Mouse (Mus musculus) forebrain, embryonic 11.5 days (tissue): ENCODE data around the gene Sec14l3. TPM values are rescaled to one million over a fixed set of nuclear protein-coding genes. Genes with fewer than 3 reads are reported as not detected.
"Not testable (repeated sequence)": the region's sequence is repeated elsewhere in the genome, so short reads cannot be mapped to it uniquely, and the experiment has no call there.

Experiments
- ATAC-seq: fragments of 200-750 bp; cut with Nextera tagmentation; replicated peaks from 2 replicates; pipeline ENCODE4 v1.8.0; 2017; ENCODE audit warnings: moderate TSS enrichment; ENCODE audit not compliant: low FRiP score
- DNase-seq: peaks from one replicate; pipeline ENCODE4 v3.0.0-alpha.2; 2017; ENCODE audit warnings: low spot score
- H3K27ac ChIP-seq: fragments of 300-500 bp; sonication (generic); 2 replicates; pipeline ENCODE4 v1.5.1; 2014; ENCODE audit warnings: low read depth, low read length
- H3K27me3 ChIP-seq: fragments of 300-500 bp; sonication (generic); 2 replicates; pipeline ENCODE4 v1.6.1; 2014; ENCODE audit warnings: mild to moderate bottlenecking, low read length, mixed read lengths; ENCODE audit not compliant: control insufficient read depth, insufficient read depth
- H3K36me3 ChIP-seq: fragments of 300-500 bp; sonication (generic); 2 replicates; pipeline ENCODE4 v1.6.1; 2014; ENCODE audit warnings: mild to moderate bottlenecking, low read length, moderate library complexity, mixed read lengths; ENCODE audit not compliant: control insufficient read depth, insufficient read depth
- H3K4me1 ChIP-seq: fragments of 300-500 bp; sonication (generic); replicated peaks from 2 replicates; pipeline ENCODE4 v1.6.1; 2014; ENCODE audit warnings: low read length, mixed read lengths; ENCODE audit not compliant: control insufficient read depth, insufficient read depth
- H3K4me2 ChIP-seq: fragments of 300-500 bp; sonication (generic); 2 replicates; pipeline ENCODE4 v1.6.1; 2014; ENCODE audit warnings: low read depth, mild to moderate bottlenecking, low read length, moderate library complexity, mixed read lengths; ENCODE audit not compliant: severe bottlenecking
- H3K4me3 ChIP-seq: fragments of 300-500 bp; sonication (generic); 2 replicates; pipeline ENCODE4 v1.5.1; 2014; ENCODE audit warnings: low read depth, low read length
- H3K9ac ChIP-seq: fragments of 300-500 bp; sonication (generic); 2 replicates; pipeline ENCODE4 v1.6.1; 2014; ENCODE audit warnings: low read length
- H3K9me3 ChIP-seq: fragments of 300-500 bp; sonication (generic); 2 replicates; pipeline ENCODE4 v1.6.1; 2016; ENCODE audit warnings: low read length, mixed read lengths; ENCODE audit not compliant: control insufficient read depth
- WGBS: fragments of 180-500 bp; shearing (Covaris S2); extraction: QIAGEN DNeasy Blood & Tissue Kit; methylation state at CpG from one replicate; pipeline ENCODE4 v1.1.7; 2014; 5-methylcytosine and 5-hydroxymethylcytosine counted together
- polyA plus RNA-seq: library from polyadenylated mRNA; unstranded; fragments of >200 nt; fragmentation: Nextera tagmentation; extraction: Ambion mirVana; gene quantifications from 2 replicates; pipeline ENCODE4 v1.2.1, GENCODE M21; 2014

Gene Sec14l3
- polyA plus RNA-seq, 1 experiment from 2014 or later, result 0.28 TPM

DNA sequence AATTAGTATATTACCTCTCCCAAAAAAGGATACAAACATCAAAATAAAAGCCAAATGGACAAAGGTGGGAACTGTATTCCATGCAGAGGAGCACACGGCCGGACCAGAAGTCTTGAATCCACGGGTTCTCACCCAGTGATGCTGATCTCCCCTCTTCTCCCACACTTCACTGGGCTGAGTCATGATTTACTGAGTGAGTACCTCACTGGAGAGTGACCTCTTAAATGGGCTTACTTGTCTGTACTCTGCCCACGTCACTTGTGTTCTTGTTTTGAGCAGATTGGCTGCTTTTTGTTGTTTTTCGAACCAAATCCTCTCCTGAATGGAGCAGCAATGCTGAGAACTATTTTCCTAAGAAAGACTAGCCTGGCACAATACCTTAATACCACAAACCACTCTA lies 40.3 kb downstream of the Sec14l3 start:
- Histone ChIP-seq H3K27me3 (no peaks in the 10 kb centered on the region), H3K4me2 (no peak overlapping the region), H3K27ac (no peak overlapping the region), H3K4me3 (no peak overlapping the region), H3K9ac (no peak overlapping the region), H3K36me3 (no peaks in the 10 kb centered on the region), H3K9me3 (no peaks in the 10 kb centered on the region), H3K4me1 (no peaks in the 10 kb centered on the region)
- 82% methylated on average over 5 of the region's 5 CpGs for WGBS
- DNase-seq, result no peak
- no peak for ATAC-seq

DNA sequence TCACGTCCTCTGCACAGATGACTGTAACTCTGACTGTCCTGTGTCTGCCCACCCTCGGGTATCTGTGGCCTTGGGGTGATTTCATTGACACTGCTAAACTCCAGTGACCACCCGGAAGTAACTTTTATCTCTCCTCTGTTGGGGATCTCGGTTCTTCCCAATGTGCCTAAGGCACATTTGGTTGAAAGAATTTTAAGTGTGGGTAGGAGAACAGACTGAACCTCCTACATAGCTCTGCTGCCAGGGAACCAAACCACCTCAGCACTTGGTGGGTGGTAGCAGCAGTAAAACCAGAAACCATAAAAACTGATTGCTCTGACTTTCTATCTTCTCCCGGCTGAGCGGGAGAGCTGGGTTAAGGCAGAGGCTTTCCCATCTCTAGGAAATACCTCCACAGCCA lies 40.8 kb downstream of the Sec14l3 start:
- 84% methylated on average over 6 of the region's 6 CpGs for WGBS
- H3K27ac ChIP-seq, result no peak overlapping the region
- no peak for ATAC-seq

DNA sequence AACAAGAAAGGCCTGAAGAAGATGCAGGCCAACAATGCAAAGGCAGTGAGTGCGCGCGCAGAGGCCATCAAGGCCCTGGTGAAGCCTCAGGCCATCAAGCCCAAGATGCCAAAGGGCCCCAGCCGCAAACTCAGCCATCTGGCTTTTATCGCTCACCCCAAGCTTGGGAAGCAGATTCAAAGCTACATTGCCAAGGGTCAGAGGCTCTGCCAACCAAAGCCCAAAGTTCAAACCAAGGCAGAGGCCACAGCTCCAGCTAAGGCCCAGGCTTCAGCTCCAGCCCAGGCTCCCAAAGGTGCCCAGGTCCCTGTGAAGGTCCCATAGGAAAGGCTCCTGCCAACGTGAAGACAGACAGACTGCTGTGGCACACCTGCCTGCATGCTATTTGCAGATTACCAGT lies 43.3 kb downstream of the Sec14l3 start:
- not testable (repeated sequence) for H3K9ac ChIP-seq, H3K27ac ChIP-seq, H3K9me3 ChIP-seq, H3K36me3 ChIP-seq, DNase-seq, ATAC-seq, H3K4me1 ChIP-seq, H3K4me3 ChIP-seq, H3K27me3 ChIP-seq, H3K4me2 ChIP-seq
- 88% methylated on average over 6 of the region's 6 CpGs for WGBS

More for the DNA sequence above, 40.8 kb downstream of the Sec14l3 start:
- no peaks in the 10 kb centered on the region for H3K4me1 ChIP-seq
- H3K36me3 ChIP-seq, result no peaks in the 10 kb centered on the region
- H3K4me3 ChIP-seq, result no peak overlapping the region
- H3K4me2 ChIP-seq, result no peak overlapping the region
- H3K27me3 ChIP-seq, result no peaks in the 10 kb centered on the region
- H3K9me3 ChIP-seq, result no peaks in the 10 kb centered on the region
- no peak for DNase-seq
- H3K9ac ChIP-seq, result no peak overlapping the region

DNA sequence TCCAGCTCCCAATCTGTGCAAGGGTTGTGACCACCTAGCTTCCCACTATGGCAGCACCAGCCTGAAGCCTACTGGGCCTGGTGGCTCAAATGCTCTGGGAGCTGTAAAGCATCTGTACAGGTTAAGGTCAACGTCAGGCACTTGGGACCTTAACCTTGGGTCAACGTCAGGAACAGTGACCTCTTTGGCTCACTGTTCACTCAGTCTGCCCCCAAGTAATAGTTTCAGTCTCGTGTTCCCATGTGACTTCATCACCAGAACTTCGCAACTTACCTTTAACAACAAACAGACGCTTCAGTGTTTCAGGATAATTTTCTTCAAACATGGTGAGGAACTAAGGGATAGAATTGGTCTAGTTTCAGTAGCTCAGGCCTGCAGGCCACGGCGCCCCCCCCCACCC lies 44.0 kb downstream of the Sec14l3 start:
- Histone ChIP-seq H3K4me1 (no peaks in the 10 kb centered on the region), H3K4me2 (no peak overlapping the region), H3K27me3 (no peaks in the 10 kb centered on the region), H3K27ac (no peak overlapping the region), H3K9me3 (no peaks in the 10 kb centered on the region), H3K36me3 (no peaks in the 10 kb centered on the region), H3K9ac (no peak overlapping the region), H3K4me3 (no peak overlapping the region)
- DNase-seq (no peak), ATAC-seq (no peak)
- 84% methylated on average over 7 of the region's 7 CpGs for WGBS

DNA sequence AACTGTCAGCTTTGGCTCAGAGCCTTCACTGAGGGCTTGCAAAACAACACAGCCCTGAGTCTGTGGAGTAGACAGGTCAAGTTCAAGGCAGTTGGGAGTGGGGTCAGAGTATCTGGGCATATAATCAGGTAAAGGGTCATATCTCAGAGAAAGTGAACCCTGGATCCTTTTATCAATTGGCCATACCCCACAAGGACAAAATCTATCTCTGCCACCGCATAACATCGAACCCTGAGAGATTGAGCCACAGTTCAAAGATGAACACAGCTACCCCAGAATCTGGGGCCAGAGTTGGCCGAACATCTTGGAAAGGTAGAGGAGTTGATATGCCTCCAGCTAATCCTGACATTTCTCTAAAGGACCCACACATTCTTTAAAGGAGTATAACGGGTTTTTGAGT lies 47.4 kb downstream of the Sec14l3 start:
- Histone ChIP-seq H3K4me3 (no peak overlapping the region), H3K4me1 (no peaks in the 10 kb centered on the region), H3K36me3 (no peaks in the 10 kb centered on the region), H3K9me3 (no peaks in the 10 kb centered on the region), H3K4me2 (no peak overlapping the region), H3K27me3 (no peaks in the 10 kb centered on the region), H3K9ac (no peak overlapping the region), H3K27ac (no peak overlapping the region)
- DNase-seq, result no peak
- WGBS, result 87% methylated on average over 4 of the region's 4 CpGs
- ATAC-seq, result no peak

DNA sequence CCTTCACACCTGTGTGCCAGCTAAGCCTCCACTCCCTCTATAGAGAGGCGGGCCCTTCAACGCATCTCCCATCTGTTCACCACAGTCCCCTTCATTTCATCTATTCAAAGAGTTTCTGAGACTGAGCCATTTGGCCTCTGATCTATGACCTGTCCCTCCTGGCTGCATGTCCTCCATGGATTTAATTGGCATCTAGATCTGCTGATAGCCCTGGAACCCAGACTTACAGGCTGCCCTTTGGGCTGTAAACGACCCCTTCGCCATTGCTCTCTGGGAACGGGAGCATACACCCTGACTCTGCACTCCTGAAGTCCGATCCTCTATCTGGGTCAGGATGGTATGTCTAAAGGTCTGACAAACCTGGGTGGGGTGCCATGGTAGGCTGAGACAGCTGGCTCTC lies 48.2 kb downstream of the Sec14l3 start:
- H3K4me1 ChIP-seq, result 0 out of 2 replicates have a peak, but pooled peaks cover 2% of the 10 kb centered on the region
- H3K4me2 ChIP-seq, result no peak overlapping the region
- H3K4me3 ChIP-seq, result no peak overlapping the region
- H3K36me3 ChIP-seq, result no peaks in the 10 kb centered on the region
- peaks cover 2% of the 10 kb centered on the region; the same call in 1 of the 2 replicates for H3K27me3 ChIP-seq
- DNase-seq (no peak), ATAC-seq (no peak)
- WGBS, result 88% methylated on average over 6 of the region's 6 CpGs
- no peaks in the 10 kb centered on the region for H3K9me3 ChIP-seq
- no peak overlapping the region for H3K9ac ChIP-seq
- H3K27ac ChIP-seq, result no peak overlapping the region

DNA sequence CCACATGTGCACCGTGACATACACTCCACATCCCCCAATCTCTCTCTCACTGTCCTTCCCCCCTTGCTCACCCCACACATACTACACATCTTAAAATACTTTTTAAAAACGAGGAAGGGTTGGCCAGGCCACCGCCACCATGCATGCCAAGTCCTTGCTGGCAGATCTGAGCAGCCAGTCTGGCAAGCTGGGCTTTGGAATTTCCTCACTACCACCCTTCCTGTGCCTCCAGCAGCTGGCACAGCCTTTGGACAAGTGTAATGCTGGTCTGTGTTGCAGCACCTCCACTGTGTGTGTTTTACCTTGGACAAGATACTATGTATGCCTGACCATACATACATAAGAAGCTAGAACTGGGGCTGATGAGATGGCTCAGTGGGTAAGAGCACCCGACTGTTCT lies 48.9 kb downstream of the Sec14l3 start:
- ATAC-seq (no peak), DNase-seq (no peak)
- WGBS, result 90% methylated on average over 4 of the region's 4 CpGs
- Histone ChIP-seq H3K9ac (no peak overlapping the region), H3K27me3 (peaks cover 3% of the 10 kb centered on the region; the same call in 1 of the 2 replicates), H3K9me3 (no peaks in the 10 kb centered on the region), H3K27ac (no peak overlapping the region), H3K4me1 (0 out of 2 replicates have a peak, but pooled peaks cover 5% of the 10 kb centered on the region), H3K4me3 (no peak overlapping the region), H3K36me3 (no peaks in the 10 kb centered on the region), H3K4me2 (no peak overlapping the region)

DNA sequence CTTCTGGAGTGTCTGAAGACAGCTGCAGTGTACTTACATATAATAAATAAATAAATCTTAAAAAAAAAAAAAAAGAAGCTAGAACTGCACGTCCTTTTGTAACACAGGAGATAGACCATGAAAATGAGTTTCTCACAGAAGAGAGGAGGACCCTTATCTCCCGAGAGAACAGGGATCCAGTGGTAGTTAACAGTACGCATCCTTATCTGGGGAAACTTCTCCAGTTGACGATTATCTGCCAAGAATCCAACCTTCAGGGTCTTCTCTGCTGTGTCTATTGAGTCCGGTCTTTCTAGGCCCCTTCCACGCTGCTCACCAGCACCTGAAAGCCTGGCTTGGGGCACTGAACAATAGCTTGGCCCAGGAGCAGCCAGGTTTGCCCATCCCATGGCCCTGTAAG lies 49.3 kb downstream of the Sec14l3 start:
- Histone ChIP-seq H3K4me2 (no peak overlapping the region), H3K9ac (no peak overlapping the region), H3K36me3 (no peaks in the 10 kb centered on the region), H3K4me1 (0 out of 2 replicates have a peak, but pooled peaks cover 5% of the 10 kb centered on the region), H3K27me3 (peaks cover 3% of the 10 kb centered on the region; the same call in 1 of the 2 replicates), H3K4me3 (no peak overlapping the region), H3K9me3 (no peaks in the 10 kb centered on the region), H3K27ac (no peak overlapping the region)
- no peak for DNase-seq
- no peak for ATAC-seq
- 86% methylated on average over 6 of the region's 6 CpGs for WGBS

DNA sequence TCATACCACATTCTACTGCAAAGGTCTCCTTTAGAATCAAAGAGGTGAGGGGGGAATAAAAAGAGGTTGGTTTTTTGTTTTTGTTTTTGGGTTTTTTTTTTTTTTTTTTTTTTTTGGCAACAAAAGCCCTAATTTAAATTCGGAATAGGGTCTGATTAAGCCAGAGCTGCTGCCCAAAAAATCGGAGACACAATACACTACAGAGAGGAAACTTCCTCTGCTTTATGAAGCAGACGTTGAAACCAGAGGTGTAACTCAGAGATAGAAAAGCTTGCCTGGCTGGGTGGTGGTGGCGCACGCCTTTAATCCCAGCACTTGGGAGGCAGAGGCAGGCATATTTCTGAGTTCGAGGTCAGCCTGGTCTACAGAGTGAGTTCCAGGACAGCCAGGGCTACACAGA lies 49.9 kb downstream of the Sec14l3 start:
- H3K4me1 ChIP-seq, H3K4me3 ChIP-seq, H3K9ac ChIP-seq, DNase-seq, ATAC-seq, H3K27ac ChIP-seq, H3K36me3 ChIP-seq, H3K9me3 ChIP-seq, H3K4me2 ChIP-seq, H3K27me3 ChIP-seq: not testable (repeated sequence)
- WGBS, result 80% methylated on average over 6 of the region's 6 CpGs
